Mouse (Mus musculus) thymus, postnatal 10 days (tissue): ENCODE data around the gene Flg.

ENCODE experiments used
- DNase-seq, 2 experiments: peaks; one replicate each; pipeline ENCODE4 v3.0.0; 2021; ENCODE audit warnings: low spot score in 2 of 2

The Flg gene

GRCm38 (mm10) chr3:93273223-93273622 is at the start of gene Flg:
Gene Flg (plus strand): TSS chr3:93273523.
- DNase-seq: no peak

GRCm38 (mm10) chr3:93297542-93297941 is 24.2 kb downstream of the Flg start:
- DNase-seq: no peak

GRCm38 (mm10) chr3:93299832-93300231 is 26.5 kb downstream of the Flg start:
- no peak for DNase-seq

- no peak for DNase-seq
These were observed 28.6 kb downstream of the Flg start for GRCm38 (mm10) chr3:93301896-93302295.

GRCm38 (mm10) chr3:93306142-93306541 is 32.8 kb downstream of the Flg start:
- no peak for DNase-seq

GRCm38 (mm10) chr3:93311371-93311770 is 38.0 kb downstream of the Flg start:
- DNase-seq: no peak

- DNase-seq: no peak
These were observed 41.1 kb downstream of the Flg start for GRCm38 (mm10) chr3:93314388-93314787.

GRCm38 (mm10) chr3:93319449-93319848 is 46.1 kb downstream of the Flg start, which contains the start of gene Hrnr:
Gene Hrnr (plus strand): TSS chr3:93319749.
- no peak for DNase-seq

- DNase-seq: no peak
These were observed 64.4 kb downstream of the Flg start for GRCm38 (mm10) chr3:93337749-93338148.

GRCm38 (mm10) chr3:93340021-93340420 is 66.7 kb downstream of the Flg start:
- no peak for DNase-seq
